Mouse (Mus musculus) adrenal gland, postnatal 14 days (tissue): ENCODE measurements around the gene Bclaf1. TPM values are rescaled to one million over a fixed set of nuclear protein-coding genes. Genes with fewer than 3 reads are reported as not detected.

Experiments
- DNase-seq: peaks from one replicate; pipeline ENCODE4 v3.0.0; 2021; ENCODE audit warnings: mixed read lengths
- total RNA-seq: library from RNA; stranded (reverse); gene quantifications from 2 replicates; pipeline ENCODE4 v1.2.3, GENCODE M21; 2021

Bclaf1 gene
- total RNA-seq, 1 experiment from 2014 or later, result 125 TPM

DNA sequence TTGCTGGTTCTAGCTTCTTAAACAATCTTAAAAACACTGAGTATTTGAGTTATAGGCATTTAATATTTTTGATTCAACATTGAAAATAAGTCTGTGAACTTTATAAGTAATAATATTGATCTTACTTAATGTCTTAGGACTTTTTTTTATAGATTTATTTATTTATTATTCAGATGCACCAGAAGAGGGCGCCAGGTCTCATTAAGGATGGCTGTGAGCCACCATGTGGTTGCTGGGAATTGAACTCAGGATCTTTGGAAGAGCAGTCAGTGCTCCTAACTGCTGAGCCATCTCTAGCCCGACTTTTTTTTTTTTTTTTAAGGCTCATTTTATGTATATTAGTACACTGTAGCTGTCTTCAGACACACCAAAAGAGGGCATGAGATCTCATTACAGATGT lies 2.5 kb downstream of the Bclaf1 start:
- no peak for DNase-seq

DNA sequence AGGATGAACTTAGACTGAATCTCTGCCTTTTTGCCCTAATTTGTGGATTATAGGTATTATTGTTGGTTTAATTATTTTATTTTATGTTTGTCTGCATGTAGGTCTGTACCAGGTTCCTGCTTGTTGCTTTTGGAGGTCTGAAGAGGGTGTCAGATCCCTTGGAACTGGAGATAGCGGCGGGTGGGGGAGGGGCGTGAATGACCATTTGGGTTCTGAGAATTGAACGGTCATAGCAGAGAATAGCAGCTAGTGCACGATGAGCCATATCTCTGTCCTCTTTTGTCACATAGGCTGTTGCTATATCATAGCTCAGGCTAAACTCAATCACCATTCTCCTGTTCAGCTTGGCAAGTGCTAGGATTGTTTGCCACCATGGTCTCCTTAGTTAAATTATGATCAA lies 5.2 kb downstream of the Bclaf1 start:
- DNase-seq, result no peak

DNA sequence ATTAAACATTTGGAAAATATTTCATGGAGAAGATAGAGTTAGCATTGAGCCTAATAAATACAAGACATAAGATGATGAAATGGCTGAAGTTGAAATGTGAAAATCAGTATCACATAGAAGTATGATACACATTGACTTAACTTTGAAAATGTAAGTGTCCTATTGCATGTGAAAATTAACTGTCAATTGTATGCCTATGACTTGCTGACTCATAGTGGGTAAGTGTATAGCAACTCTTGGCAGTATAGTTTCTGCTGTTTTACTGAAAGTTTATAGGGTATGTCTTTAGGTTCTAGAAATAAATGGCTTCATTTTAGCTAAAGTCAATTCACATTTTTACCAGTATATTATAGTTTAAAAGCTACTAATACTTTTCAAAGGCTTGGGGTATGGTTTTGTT lies 14.0 kb downstream of the Bclaf1 start:
- DNase-seq, result no peak

DNA sequence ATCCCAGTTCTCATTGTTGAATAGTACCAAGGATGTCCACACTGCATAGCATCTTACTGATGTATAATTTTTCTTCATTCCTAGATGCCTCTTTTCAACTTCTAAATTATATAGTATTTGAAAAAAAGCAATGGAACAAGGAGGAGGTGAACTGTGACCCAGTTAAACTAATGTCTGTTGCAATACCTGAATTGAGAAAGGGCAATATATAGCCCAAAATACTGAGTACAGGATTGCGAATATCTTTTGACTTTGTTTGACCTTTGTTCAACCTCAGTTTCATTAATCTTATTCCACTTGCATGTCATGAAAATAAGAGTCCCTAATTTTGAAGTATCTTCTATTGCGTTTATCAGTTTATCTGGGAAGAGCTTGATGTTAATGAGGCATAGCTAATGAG lies 19.0 kb downstream of the Bclaf1 start:
- no peak for DNase-seq

DNA sequence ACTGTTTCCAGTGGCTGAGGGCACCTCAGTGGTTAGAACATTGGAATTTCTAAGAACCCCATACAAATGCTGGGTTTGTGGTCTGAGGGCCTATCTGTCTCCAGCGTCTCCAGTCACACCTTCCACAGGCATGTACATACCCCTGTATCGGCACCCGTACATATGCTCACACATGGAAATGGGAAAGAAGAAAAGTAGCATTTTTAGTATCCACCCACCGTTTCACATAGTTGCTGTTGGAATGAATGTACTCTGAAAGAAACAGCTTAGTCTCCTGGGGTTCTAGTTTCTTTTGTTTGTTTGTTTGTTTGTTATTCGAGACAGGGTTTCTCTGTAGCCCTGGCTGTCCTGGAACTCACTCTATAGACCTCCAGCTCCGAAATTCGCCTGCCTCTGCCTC lies 25.6 kb downstream of the Bclaf1 start:
- no peak for DNase-seq

DNA sequence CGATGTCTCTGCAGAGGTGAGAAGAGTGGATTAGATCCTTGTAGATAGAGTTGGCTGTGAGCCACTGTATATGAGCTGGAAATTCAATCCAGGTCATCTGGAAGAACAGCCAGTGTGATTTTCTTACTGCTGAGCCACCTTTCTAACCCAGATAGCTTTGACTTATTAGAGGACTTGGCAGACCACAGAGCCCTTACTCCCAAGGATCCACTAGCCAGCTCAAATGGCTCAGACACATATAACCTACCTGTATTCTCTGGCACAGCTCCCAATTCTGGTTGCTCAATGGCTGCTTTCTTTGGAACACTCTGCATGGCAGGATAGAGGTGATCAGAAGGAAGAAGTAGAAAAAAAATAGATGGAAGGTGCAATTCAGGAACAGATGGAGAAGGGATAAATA lies 33.5 kb downstream of the Bclaf1 start:
- peak; percentile 32 for DNase-seq

DNA sequence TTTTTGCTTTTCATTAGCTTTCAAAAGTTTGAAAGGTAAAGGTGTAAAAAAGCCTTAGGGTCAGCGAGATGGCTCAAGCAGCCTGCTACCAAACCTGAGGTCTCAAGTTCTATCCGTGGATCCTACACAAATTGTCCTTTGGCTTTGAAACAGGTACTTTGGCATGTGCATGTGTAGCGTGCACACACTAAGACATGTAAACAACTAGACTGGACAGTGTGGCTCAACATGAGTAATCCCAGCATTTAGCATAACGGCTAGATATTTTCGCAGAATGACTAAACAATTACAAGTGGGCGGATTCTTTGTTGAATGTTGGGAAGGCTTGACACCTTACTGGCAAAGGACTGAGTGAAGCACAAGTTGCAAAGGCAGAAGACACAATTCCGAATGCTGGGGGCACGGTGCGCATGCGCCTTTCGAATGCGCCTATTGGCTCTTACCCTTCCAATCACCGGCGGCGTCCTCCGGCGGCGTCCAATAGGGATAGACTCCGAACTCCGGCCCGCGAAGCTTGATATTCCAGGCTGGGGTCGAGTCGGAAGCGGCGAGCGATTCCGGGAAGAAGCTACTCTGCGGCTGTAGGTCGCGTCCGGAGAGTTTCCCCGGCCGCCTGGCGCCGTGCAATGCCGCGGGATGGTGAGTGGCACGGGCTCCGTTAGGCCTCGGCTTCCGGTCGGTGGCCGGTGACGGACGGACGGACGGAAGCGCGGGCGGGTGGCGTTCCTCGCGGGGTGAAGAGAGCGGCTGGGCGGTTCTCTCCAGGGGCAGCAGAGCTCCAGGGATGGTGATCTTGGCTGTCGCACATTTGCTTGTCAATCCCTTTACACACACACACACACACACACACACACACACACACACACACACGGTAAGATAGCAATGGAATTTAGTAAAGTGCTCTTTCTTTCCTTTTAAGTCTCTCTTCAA lies 35.3 kb downstream of the Bclaf1 start, which contains the start of gene Mtfr2:
TSS of gene Mtfr2 (plus strand) at position 486 of the 930 bp plus-strand sequence.
- DNase-seq, result peak; percentile 96

DNA sequence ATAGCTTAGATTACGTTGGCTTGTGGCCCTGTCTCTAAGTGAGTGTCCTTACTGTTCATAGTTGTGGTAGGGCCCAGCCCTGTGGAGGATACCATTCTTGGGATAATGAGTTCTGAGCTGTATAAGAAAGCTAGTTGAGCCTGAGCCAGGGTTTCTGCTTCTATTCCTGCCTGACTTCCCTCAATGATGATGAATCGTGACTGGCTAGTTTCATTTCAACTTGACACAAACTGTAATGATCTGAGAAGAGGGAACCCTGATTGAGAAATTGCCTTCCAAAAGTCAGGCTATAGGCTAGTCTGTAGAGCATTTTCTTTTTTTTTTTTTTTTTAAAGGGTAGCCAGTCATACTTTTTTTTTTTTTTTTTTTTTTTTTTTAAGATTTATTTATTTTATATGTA lies 36.6 kb downstream of the Bclaf1 start:
- no peak for DNase-seq

DNA sequence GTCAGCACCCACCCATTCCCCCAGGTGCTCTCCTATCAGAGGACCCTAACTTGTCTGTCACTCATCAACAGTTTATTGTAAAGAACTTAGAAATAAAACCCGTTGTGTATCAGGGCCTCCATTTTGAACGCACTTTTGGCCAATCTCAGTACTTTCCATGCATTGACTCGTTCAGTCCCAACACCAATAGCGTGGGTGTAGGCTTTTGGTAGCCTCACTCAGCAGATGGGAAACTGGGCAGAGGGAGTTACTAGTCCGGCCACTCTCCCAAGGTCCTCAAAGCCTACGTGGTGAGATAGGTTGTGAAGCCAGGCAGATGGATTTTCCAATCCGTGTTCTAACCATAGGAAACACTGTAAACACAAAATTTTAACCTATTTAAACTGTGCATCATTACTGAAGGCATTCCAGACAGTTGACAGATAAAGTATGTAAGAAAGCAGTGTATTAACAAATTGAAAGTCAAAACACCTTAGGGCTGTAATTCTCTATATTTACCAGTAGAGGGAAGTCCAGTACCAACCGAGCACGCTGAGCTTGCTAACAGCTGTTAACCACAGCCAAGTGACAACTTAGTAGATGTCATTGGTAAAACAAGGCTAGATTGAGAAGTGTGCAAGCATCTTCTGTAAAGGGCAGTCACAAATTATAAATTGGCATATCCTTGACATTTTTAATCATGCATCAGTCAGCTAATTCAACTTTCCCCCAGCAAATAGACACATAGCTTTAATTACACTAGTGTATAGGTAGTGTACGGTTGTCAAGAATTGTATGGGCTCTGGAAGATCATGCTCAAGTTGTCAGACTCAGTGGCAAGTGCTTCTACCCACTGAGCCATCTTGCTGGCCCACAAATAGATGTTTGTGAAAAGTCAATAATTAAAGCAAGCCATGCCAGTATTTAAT lies 49.5 kb downstream of the Bclaf1 start:
- DNase-seq, result peak; percentile 48

DNA sequence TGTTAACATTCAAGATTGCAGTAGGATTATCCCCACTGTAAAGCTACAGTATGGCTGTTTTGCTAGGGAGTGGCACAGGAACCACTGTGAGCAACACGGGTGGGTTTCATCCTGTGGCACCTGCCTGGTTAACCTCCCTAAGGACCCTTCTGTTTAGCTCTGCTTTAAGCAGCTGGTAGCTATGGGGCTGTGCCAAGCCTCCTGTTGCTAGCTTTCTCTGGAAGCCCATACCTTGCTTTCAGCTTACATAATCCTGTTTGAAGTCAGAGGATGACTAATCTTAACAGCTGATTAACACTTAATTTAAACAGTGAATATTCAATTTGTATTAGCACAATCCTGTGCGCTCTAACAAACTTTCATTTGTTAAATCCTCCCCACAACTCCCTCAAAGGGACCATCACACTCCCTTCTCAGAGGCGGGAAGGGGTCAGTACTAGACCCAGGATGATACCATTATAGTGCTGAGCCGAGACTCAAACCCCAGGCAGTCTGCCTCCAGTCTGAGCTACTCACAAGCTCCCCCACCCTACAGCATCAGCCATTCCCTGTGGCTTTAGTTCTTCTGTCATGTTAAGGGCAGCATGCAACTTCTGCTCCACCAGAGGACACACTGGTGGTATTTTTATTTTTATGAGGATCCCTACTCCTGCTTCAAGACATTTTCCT lies 50.3 kb downstream of the Bclaf1 start:
- no peak for DNase-seq

DNA sequence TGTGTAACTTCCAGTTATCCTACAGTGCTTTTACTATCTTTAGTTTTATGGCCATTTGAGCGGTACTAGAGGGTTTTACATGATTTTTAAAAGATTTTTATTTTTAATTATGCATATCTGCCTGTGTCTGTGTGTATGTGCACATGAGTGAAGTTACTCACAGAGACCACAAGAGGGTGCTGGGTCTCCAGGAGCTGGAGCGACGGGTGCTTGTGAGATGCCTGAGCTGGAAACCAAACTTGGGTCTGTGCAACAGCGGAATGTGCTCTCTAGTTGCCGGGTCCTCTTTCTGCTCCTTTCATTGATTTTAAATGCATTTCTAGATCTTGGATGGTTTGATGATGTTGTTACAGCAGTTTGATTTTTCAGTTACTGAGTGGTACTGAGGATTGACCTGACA lies 59.8 kb downstream of the Bclaf1 start:
- no peak for DNase-seq

DNA sequence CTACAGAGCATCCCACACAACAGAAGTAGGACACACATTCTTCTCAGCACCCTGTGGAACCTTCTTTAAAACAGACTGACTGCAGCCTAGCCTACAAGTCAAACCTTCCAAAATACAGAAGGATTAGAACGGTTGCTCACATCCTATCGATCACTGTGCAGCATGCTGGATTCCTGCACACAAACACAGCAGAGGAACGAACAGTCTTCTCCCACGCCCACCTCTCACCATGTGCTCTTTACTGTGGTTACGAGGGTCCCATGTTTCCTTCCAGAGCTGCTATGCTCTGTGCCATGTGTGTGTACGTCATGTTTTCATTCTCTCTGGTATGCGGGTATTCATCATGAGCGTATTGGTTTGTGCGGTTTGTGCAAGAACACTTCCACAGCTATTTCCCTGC lies 65.4 kb downstream of the Bclaf1 start:
- DNase-seq, result no peak

DNA sequence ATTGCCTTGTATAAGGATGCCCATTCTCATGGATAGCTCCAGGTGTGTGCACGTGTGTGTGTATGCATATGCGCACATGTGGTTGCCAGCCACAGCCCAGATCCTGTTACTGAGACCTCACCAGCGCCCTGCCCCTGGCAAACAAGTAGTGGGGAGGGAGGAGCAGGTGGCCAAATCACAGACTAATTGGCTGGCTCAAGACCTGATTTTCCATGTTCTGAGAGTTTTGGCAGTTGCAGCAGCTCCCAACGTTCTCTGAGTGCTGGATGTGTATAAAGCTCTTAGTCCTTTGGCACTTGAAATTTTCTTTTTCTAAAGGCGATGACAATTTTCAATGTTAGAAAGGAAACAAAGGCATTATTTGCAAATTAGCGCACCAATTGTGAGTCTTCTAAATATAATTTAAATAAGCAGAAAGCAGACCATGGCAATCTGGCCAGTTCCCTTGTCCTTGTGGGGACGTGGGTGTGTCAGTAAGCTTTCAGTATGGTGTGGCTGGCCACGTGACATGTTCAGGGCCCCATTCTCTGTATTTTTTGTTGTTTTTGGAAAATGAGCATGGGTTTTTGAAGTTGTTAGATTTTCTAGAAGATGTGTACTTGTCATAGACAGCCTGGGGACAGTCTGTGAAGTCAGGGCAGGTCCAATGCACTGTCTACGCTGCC lies 66.9 kb downstream of the Bclaf1 start:
- DNase-seq, result no peak

DNA sequence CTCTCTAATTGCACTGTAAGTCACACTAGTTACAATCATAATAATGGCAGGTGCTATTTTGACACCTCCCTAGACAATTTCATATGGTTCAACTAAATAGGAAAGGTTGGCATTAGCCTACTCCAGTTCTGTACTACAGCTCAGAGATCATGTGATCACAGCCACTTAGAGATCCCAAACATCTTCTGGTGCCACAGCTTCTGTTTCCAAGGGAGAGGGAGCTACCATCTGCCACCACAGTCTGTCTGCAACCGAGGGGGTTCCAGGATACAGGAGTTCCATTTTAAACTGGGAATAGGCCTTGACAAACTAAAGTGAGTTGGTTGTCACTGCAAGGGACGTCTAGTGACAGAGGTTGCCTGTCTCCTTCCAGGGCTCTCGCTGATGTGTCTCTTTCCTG lies 68.5 kb downstream of the Bclaf1 start:
- no peak for DNase-seq

DNA sequence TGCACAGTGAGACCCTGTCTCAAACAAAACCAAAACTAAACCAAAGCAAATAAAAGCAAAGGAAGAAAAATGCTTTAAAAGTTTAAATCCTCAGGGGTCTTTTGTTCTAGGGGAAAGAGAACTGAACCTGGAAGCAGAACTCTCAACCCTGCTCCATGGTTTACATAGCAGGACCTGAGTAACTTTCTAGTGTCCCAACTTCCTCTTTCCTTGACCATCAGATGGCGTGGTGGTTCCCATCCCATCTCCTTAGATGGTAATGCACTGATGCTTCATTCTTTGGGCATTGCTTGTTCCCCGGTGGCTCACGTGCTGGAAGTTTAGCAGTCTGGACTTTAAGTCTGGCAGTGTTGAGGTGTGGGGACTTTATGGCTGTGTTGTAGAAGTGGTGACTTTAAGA lies 69.1 kb downstream of the Bclaf1 start:
- DNase-seq, result no peak

DNA sequence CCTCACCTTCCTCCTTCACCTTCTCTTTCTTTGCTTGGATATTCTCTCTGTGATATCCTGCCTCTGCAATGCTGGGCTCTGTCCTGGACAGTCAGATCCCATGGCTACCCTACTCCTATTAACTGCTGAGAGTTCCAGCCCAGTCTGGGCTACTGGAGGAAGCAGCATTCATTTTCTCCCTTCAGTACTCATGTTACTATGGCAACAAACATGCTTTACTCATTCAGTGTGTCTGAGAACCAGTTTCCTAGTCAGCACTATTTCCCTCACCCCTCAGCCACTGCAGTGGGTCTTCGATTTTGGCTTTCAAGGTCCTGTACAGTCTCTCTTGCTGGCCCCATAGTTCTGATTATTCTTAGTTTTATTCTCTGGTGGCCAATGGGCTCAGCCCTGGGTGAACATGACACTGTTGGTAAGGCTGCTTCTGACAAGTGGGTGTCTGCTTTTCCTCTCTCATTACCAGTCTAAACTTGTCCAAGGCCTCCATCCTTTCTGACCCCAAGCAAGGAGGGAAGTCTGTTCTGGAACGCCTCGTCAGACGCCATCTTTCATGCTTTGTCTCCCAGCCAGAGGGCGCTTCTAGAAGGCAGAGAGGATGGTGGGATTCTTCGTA lies 70.6 kb downstream of the Bclaf1 start:
- no peak for DNase-seq

DNA sequence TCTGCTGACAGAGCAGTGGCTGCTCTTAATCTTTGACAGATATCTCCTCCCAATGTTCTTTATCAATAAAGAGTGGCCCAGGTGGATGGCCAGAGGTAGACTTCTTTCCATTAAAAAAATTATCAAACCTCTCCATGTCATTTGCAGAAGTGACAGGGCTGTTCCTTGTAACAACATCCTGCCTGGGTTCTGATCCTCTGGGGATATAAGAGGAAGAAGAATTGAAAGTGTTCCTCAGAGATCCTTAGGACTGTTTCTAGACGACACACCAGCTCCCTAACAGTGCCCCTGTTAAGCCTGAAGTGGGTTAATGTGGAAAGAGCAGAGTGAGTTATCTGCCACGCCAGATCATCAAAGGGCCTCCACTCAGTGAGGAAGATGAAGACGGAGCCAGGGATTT lies 78.3 kb downstream of the Bclaf1 start:
- DNase-seq, result no peak
